Mouse (Mus musculus) hindlimb bud, embryonic 11.5 days (tissue): ENCODE measurements around the gene Fam205a2.
"Not testable (repeated sequence)": the region's sequence is repeated elsewhere in the genome, so short reads cannot be mapped to it uniquely, and the experiment has no call there.

Source experiments
- DNase-seq: peaks from one replicate; pipeline ENCODE4 v3.0.0-alpha.2; 2012; ENCODE audit warnings: low read depth, low spot score; ENCODE audit errors: extremely low spot score

Gene Fam205a2

GRCm38 (mm10) chr4:42528075-42528474 is at the start of gene Fam205a2:
Gene Fam205a2, minus strand, starts transcription at chr4:42528175.
- not testable (repeated sequence) for DNase-seq
